Mouse (Mus musculus): ENCODE measurements around the gene Uba5. TPM values are rescaled to one million over a fixed set of nuclear protein-coding genes. Genes with fewer than 3 reads are reported as not detected.

Gene Uba5
- 7.8 and 8.7 TPM in 2 replicates for polyA plus RNA-seq (2012; ENCODE audit: low replicate concordance)

GRCm38 (mm10) chr9:104062430-104063243 is at the start of gene Uba5:
Uba5 (minus strand) TSS chr9:104063134.

GRCm38 (mm10) chr9:104063244-104063961 is 469 bp upstream of the Uba5 start, which contains the start of gene Acad11:
Acad11 (plus strand) TSS chr9:104063377.

GRCm38 (mm10) chr9:104040362-104040761 is 22.6 kb downstream of the Uba5 start, which contains the start of gene Gm28305:
Gm28305 (plus strand) TSS chr9:104040662.

GRCm38 (mm10) chr9:104001921-104002859 is 60.7 kb downstream of the Uba5 start, which contains the start of gene Nphp3:
Nphp3 (plus strand) TSS chr9:104002544.

Other genes starting within 250 kb of the Uba5 start
- gene Nphp3, start 60.6 kb downstream of the Uba5 start, polyA plus RNA-seq (2012; ENCODE audit: low replicate concordance), result 0.77 and 0.91 TPM in 2 replicates
- gene Gm28305, start 22.5 kb downstream of the Uba5 start, polyA plus RNA-seq (2012; ENCODE audit: low replicate concordance), result not detected in 2 replicates
- 1.3 and 9.5 TPM in 2 replicates for gene Acad11, start 243 bp upstream of the Uba5 start, polyA plus RNA-seq (2012; ENCODE audit: low replicate concordance)
- 0.08 TPM in 1 of 2 replicates, not detected in the other for gene Ackr4, start 63.8 kb upstream of the Uba5 start, polyA plus RNA-seq (2012; ENCODE audit: low replicate concordance)
- gene Dnajc13, start 199.8 kb upstream of the Uba5 start, polyA plus RNA-seq (2012; ENCODE audit: low replicate concordance), result 38.6 and 69.3 TPM in 2 replicates

Measured in hematopoietic multipotent progenitor cell, adult 10-12 weeks (in vitro differentiated cells).